Mouse (Mus musculus): ENCODE results near the gene Stat6. TPM values are rescaled to one million over a fixed set of nuclear protein-coding genes. Genes with fewer than 3 reads are reported as not detected.

The Stat6 gene
- polyA plus RNA-seq (2015; fragmentation: Nextera tagmentation; extraction: Ambion mirVana): 21.2 and 24.6 TPM in 2 replicates

DNA sequence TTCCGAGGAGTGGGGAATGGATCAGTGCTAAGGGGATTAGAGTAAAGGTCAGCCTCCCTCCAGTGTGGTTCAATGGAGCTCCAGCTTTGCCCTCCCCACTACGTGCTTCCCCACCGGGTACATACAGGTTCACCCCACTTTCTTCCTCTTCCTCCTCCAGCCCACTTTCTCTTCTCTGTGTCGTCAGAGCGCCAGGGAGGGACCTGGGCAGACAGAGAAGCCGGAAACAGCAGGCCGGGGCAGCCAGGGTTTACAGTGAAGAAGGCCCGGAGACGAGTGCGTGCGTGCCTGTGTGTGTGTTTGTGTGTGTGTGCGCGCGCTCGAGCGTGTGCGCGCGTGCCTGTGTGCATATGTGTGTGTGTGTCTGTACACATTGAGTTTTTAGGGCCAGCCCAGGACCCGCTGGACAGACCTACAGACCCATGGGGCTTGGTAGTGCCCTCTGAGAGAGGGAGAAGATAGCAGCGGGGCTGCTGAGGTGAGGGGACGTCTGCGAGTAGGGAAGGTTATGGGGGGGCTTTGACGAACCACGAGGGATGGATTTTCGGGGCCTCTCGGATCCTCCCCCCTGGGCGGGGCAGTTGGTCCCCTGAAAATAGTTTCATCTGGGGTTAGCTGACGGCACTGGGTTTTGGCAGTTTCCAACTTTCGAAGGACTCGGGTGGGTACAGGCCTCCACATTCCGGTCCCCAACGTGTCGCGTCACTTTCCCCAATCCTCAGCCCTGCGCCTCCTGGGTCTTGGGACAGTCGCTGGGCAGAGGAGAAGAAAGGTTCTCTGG, at the start of gene Stat6:
TSS of gene Stat6 (plus strand) at position 215 of the 781 bp plus-strand sequence.

DNA sequence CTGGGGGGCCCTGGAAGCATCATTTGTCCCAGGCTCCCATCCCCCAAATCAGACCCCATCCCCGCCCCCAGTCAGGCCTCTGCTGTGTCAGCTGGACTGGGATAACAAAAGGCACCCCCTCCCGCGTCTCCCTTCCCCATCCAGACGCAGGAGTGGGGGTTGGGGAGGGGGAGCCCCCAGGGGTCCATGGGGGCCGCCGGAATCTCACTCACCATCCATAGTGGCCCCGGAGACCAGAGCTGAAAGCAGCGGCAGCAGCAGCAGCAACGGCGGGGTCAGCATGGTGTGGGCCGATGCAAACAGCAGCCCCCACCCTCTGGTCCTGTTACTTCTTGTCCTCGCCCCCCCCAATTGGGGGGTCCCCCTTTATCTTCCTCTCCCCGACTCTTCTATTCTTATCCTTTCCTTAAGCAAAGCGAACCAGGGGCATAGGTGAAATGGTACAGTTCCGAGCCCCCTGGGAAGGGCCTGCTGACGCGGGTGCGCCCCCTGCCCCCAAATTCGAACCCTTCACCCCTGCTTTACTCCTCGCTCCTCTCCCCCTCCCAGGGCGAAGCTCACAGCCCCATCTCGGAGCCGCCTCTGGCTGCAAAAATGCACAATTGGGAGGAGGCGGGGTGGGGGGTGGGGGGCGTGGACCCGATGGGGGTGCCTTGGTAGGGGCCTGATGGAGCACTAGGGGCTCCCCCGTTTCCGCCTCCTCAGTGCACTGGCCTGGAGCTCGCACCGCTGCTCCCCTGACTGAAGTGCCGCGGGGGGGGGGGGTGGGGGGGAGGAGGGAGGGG, 22.2 kb upstream of the Stat6 start, which contains the start of gene Lrp1:
TSS of gene Lrp1 (minus strand) at position 743 of the 785 bp plus-strand sequence.

DNA sequence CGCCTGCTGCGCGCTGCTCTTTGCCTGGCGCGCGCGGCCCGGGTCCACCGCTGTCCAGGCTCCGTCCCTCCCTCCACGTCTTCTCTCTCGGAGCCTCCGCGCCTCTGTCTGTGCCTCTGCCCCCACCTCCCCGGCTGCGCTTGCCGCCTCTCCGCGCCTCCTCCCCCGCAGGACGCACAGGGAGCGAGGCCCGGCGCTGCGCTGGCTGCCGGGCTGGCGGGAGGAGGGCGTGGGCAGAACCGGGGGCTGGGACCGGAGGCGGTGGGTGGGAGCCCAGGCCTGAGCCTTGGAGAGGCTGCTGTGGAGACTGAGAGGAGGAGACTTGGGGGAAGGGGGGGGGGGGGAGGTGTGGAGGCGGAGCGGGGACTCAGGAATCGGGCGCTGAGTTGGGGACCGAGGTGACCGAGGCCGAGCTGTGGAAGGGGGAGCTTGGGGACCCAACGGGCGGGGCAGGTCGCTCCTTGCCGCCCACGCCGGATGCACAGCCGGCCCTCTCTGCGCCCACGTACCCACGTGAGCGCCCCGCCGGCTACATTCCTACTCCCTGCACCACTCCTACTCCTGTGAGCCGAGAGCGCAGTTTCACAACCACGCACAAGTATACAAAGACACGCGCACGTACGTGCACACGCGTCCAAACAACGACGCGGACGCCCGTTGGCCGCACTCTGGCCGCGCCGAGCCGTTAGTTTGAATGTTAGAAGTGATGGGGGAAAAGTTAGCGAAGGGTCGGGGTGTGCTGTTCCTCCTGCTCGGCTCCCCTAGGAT, 23.9 kb downstream of the Stat6 start, which contains the start of gene Nemp1:
TSS of gene Nemp1 (plus strand) at position 401 of the 768 bp plus-strand sequence.

DNA sequence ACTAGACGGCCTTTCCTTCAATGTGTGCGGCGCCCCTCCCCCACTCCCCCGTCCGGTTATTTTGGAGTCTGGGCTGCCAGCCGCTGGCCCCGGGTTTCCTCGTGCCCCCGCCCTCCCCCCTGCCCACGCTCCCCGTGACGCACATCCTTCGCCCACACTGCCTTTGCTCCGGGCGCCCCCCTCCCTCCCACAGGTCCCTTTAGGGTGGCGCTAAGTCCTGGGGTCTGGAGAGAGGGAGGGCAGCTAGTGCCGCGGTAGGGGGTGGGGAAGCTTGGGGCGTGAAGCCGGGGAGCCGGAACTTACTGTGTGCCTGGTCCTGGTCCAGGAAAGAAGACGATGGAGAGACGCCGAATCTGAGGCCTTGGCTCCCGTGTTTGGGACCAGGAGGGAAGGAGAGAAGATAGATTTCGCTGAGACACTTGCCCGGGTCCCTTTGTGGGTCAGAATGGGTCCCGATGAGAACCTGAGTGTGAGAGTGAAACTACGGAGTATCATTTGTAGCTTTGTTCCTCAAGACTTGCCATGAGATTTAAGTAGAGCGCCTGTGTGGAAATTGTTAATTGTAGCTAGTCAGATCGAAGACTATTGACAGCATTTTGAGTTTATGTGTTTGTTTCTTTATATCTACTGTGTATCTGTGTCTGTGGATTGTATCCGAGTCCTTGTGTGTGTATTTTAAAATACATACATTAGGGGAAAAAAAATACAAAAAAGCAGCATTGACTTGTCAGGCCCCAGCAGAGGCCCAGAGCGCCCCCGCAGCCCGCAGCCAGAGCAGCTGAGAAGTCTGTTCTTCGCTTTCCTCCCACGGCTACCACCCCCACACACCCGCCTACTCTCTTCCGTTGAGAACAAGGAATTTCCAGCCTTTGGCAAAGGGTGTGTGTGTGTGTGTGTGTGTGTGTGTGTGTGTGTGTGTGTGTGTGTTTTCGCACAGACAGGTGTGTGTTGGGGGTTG, 25.6 kb downstream of the Stat6 start, which contains the start of gene Nab2:
TSS of gene Nab2 (minus strand) at position 476 of the 958 bp plus-strand sequence.

DNA sequence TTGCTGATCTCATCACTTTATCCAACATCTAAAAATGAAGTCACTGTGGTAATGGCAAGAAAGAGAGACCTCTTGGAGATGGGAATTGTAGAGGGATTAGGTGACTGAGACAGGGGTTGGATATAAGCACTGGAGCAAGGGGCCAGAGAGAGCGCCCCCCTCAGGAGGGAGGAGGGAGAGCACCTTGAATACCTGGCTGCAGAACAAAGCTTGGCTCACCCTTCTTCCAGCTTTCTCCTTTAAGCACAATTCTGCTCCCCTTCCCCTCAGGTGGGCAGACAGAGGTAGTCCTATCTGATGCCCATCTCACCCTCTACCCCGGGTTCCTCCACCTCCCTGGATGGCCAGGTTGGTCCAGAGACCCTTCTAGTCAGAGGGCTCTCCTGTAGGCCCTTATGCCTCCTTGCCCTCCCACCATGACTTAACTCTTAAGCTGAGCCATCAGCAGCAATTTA, 62.0 kb downstream of the Stat6 start, which contains the start of gene Myo1a:
TSS of gene Myo1a (plus strand) at position 405 of the 455 bp plus-strand sequence.

Other genes starting within 250 kb of the Stat6 start
- gene Stac3, start 141.3 kb upstream of the Stat6 start, polyA plus RNA-seq (2015; fragmentation: Nextera tagmentation; extraction: Ambion mirVana): 0.12 and 0.49 TPM in 2 replicates
- gene Ndufa4l2, start 128.0 kb upstream of the Stat6 start, polyA plus RNA-seq (2015; fragmentation: Nextera tagmentation; extraction: Ambion mirVana): 22.4 and 25.0 TPM in 2 replicates
- 80.6 and 92.9 TPM in 2 replicates for gene Shmt2, start 120.5 kb upstream of the Stat6 start, polyA plus RNA-seq (2015; fragmentation: Nextera tagmentation; extraction: Ambion mirVana)
- gene Nxph4, start 108.4 kb upstream of the Stat6 start, polyA plus RNA-seq (2015; fragmentation: Nextera tagmentation; extraction: Ambion mirVana): 0.12 TPM in 1 of 2 replicates, not detected in the other
- gene Lrp1, start 21.8 kb upstream of the Stat6 start, polyA plus RNA-seq (2015; fragmentation: Nextera tagmentation; extraction: Ambion mirVana): 29.9 and 45.8 TPM in 2 replicates
- gene Nemp1, start 23.9 kb downstream of the Stat6 start, polyA plus RNA-seq (2015; fragmentation: Nextera tagmentation; extraction: Ambion mirVana): 6.7 and 7.1 TPM in 2 replicates
- gene Nab2, start 25.6 kb downstream of the Stat6 start, polyA plus RNA-seq (2015; fragmentation: Nextera tagmentation; extraction: Ambion mirVana): 4.2 and 6.1 TPM in 2 replicates
- gene Myo1a, start 62.2 kb downstream of the Stat6 start, polyA plus RNA-seq (2015; fragmentation: Nextera tagmentation; extraction: Ambion mirVana): 0.23 and 0.25 TPM in 2 replicates
- gene Tac2, start 81.5 kb downstream of the Stat6 start, polyA plus RNA-seq (2015; fragmentation: Nextera tagmentation; extraction: Ambion mirVana): 5.9 and 6.7 TPM in 2 replicates
- 1.3 and 1.6 TPM in 2 replicates for gene Zbtb39, start 96.6 kb downstream of the Stat6 start, polyA plus RNA-seq (2015; fragmentation: Nextera tagmentation; extraction: Ambion mirVana)
- 7.9 and 10.9 TPM in 2 replicates for gene Gpr182, start 108.7 kb downstream of the Stat6 start, polyA plus RNA-seq (2015; fragmentation: Nextera tagmentation; extraction: Ambion mirVana)
- 0.47 and 0.51 TPM in 2 replicates for gene Rdh1, start 116.7 kb downstream of the Stat6 start, polyA plus RNA-seq (2015; fragmentation: Nextera tagmentation; extraction: Ambion mirVana)
- 0.58 and 0.76 TPM in 2 replicates for gene Rdh16f1, start 116.8 kb downstream of the Stat6 start, polyA plus RNA-seq (2015; fragmentation: Nextera tagmentation; extraction: Ambion mirVana)
- gene Rdh9, start 133.4 kb downstream of the Stat6 start, polyA plus RNA-seq (2015; fragmentation: Nextera tagmentation; extraction: Ambion mirVana): not detected in 2 replicates
- gene Rdh16, start 158.2 kb downstream of the Stat6 start, polyA plus RNA-seq (2015; fragmentation: Nextera tagmentation; extraction: Ambion mirVana): not detected in 2 replicates
- not detected in 2 replicates for gene Rdh19, start 206.9 kb downstream of the Stat6 start, polyA plus RNA-seq (2015; fragmentation: Nextera tagmentation; extraction: Ambion mirVana)
- not detected in 2 replicates for gene Rdh16f2, start 223.5 kb downstream of the Stat6 start, polyA plus RNA-seq (2015; fragmentation: Nextera tagmentation; extraction: Ambion mirVana)
- gene Rdh7, start 245.8 kb downstream of the Stat6 start, polyA plus RNA-seq (2015; fragmentation: Nextera tagmentation; extraction: Ambion mirVana): 0.10 TPM in 2 replicates